Mouse (Mus musculus) heart, embryonic 14.5 days (tissue): ENCODE data around the gene Ptprq. TPM values are rescaled to one million over a fixed set of nuclear protein-coding genes. Genes with fewer than 3 reads are reported as not detected.

Experiments used
- ATAC-seq: fragments of 200-750 bp; cut with Nextera tagmentation; 2 replicates; pipeline ENCODE4 v1.8.0; 2017; ENCODE audit warnings: low read depth, moderate TSS enrichment; ENCODE audit not compliant: insufficient number of reproducible peaks, insufficient read depth, low FRiP score
- H3K27ac ChIP-seq, 2 experiments: fragments of 200-500 bp in 1 of 2; fragments of 300-500 bp in 1 of 2; sonication (generic) in 1 of 2; replicated peaks in 1 of 2; 2 replicates each; pipeline ENCODE4 v1.5.1; 2012 to 2014; ENCODE audit warnings: low read depth in 2 of 2, low read length in 2 of 2, control low read depth in 1 of 2, mild to moderate bottlenecking in 1 of 2, mixed read lengths in 1 of 2; ENCODE audit not compliant: control insufficient read depth in 1 of 2, insufficient read depth in 1 of 2
- H3K27me3 ChIP-seq: fragments of 300-500 bp; sonication (generic); 2 replicates; pipeline ENCODE4 v1.6.1; 2014; ENCODE audit warnings: mild to moderate bottlenecking, low read length, control low read depth; ENCODE audit not compliant: control insufficient read depth, insufficient read depth
- H3K36me3 ChIP-seq: fragments of 300-500 bp; sonication (generic); 2 replicates; pipeline ENCODE4 v1.6.1; 2014; ENCODE audit warnings: mild to moderate bottlenecking, control low read depth, low read length, mixed read lengths; ENCODE audit not compliant: control insufficient read depth, insufficient read depth
- H3K4me1 ChIP-seq, 2 experiments: fragments of 200-500 bp in 1 of 2; fragments of 300-500 bp in 1 of 2; sonication (generic) in 1 of 2; 2 replicates each; pipeline ENCODE4 v1.6.1; 2012 to 2014; ENCODE audit warnings: low read length in 2 of 2, control low read depth in 1 of 2, mixed read lengths in 1 of 2; ENCODE audit not compliant: control insufficient read depth in 2 of 2, insufficient read depth in 2 of 2
- H3K4me2 ChIP-seq: fragments of 300-500 bp; sonication (generic); 2 replicates; pipeline ENCODE4 v1.6.1; 2014; ENCODE audit warnings: mild to moderate bottlenecking, low read length
- H3K4me3 ChIP-seq, 2 experiments: fragments of 200-500 bp in 1 of 2; fragments of 300-500 bp in 1 of 2; sonication (generic) in 1 of 2; 2 replicates each; pipeline ENCODE4 v1.5.1; 2012 to 2014; ENCODE audit warnings: low read length in 2 of 2, mild to moderate bottlenecking in 2 of 2, control low read depth in 1 of 2, low read depth in 1 of 2, moderate library complexity in 1 of 2; ENCODE audit not compliant: control insufficient read depth in 1 of 2, insufficient read depth in 1 of 2
- H3K9ac ChIP-seq: fragments of 300-500 bp; sonication (generic); 2 replicates; pipeline ENCODE4 v1.6.1; 2014; ENCODE audit warnings: mild to moderate bottlenecking, low read length
- H3K9me3 ChIP-seq: fragments of 300-500 bp; sonication (generic); 2 replicates; pipeline ENCODE4 v1.6.1; 2016; ENCODE audit warnings: low read length, control low read depth; ENCODE audit not compliant: control insufficient read depth
- WGBS: fragments of 180-500 bp; shearing (Covaris S2); extraction: QIAGEN DNeasy Blood & Tissue Kit; methylation state at CpG from one replicate; pipeline ENCODE4 v1.1.7; 2014; 5-methylcytosine and 5-hydroxymethylcytosine counted together
- polyA plus RNA-seq: library from polyadenylated mRNA; unstranded; fragments of >200 nt; fragmentation: Nextera tagmentation; extraction: Ambion mirVana; gene quantifications from 2 replicates; pipeline ENCODE4 v1.2.1, GENCODE M21; 2014

Ptprq gene
- polyA plus RNA-seq, 1 experiment from 2014 or later: 0.12 TPM

DNA sequence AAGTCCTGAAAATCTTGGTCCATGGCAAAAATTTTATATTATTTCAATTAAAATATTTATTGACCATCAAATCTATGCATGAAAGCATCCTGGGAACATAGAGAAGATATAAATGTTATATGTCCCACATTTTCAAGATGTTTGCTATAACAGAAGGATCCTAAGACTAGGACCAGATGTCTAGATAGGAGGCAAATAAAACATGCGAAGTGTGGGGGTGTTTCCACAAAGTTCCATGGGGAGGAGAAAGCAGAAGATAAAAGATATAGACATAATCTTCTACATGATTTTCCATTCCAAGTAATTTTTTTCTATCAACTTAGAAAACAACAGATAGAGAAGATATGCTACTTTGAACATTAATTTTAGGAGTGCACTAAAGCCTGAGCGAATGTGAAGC, 70.2 kb downstream of the Ptprq start:
- ATAC-seq: no peak
- Histone ChIP-seq H3K4me2 (no peak overlapping the region), H3K4me3 (no peak overlapping the region), H3K4me1 (no peaks in the 10 kb centered on the region), H3K27ac (no peak overlapping the region), H3K36me3 (no peaks in the 10 kb centered on the region), H3K9me3 (no peaks in the 10 kb centered on the region), H3K27me3 (no peaks in the 10 kb centered on the region), H3K9ac (no peak overlapping the region)
- 86% methylated on average over 2 of the region's 2 CpGs for WGBS

DNA sequence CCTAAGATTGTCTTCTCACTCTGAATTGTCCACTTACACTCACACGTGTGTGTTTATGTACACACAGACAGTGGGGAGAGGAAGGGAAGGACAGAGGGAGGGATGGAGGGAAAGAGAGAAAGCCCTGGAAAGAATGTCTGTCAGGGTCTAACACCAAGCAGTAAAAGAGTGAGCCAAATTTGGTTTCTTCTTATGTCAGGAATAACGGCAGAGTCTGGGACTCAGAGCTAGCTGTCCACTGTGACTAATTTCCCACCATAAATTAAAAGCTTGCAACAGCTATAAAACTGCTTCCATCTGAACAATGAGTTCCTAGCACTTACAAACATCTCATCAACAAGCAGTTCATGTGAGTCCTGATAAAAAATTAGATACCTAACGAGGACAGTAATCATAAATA, 91.7 kb downstream of the Ptprq start:
- no peak overlapping the region for H3K4me2 ChIP-seq
- H3K27me3 ChIP-seq: no peaks in the 10 kb centered on the region
- 60% methylated on average over 3 of the region's 3 CpGs for WGBS
- no peak overlapping the region for H3K4me3 ChIP-seq
- H3K36me3 ChIP-seq: no peaks in the 10 kb centered on the region
- no peak for ATAC-seq
- H3K27ac ChIP-seq: no peak overlapping the region
- no peak overlapping the region for H3K9ac ChIP-seq
- H3K4me1 ChIP-seq: no peaks in the 10 kb centered on the region
- no peaks in the 10 kb centered on the region for H3K9me3 ChIP-seq

DNA sequence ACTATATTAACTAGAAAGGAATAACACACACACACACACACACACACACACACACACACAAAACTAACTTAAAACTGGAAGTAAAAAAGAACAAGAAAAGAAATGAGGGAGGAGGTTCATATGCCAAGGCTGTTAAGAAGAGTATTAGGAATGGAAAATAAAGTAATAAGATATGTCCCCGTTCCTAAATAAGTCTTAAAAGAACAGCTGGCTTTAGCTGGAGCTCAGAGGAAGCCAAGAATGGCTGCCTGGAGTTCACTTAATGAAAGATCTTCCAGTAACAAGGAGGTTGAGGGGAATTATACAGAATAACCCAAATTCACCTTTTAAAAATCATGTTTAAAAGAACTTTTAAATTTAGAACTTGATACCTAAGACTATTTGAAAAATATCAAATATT, 93.2 kb downstream of the Ptprq start:
- Histone ChIP-seq H3K27me3 (no peaks in the 10 kb centered on the region), H3K4me3 (no peak overlapping the region), H3K27ac (no peak overlapping the region), H3K9me3 (no peaks in the 10 kb centered on the region), H3K4me1 (no peaks in the 10 kb centered on the region), H3K9ac (no peak overlapping the region), H3K36me3 (no peaks in the 10 kb centered on the region), H3K4me2 (no peak overlapping the region)
- ATAC-seq: no peak
- 74% methylated on average over 1 of the region's 1 CpGs for WGBS

DNA sequence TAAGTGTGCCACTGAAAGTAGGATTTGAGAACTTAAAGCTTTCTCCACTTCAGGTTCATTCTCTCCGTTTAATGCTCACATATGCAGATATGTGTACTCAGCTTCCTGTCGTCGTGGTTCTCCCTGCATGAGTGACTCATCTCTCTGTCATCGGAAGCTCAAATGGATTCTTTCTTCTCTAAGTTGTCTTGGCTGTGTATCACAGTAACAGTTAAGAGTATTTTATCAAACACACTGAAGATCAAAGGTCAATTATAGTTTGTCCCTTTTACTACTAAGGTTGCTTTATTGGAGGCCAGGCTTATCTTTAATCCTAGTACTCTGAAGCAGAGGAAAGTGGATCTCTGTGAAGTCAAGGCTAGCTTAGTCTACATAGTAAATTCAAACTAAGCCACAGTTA, 95.6 kb downstream of the Ptprq start:
- Histone ChIP-seq H3K4me3 (no peak overlapping the region), H3K27ac (no peak overlapping the region), H3K4me2 (no peak overlapping the region), H3K36me3 (no peaks in the 10 kb centered on the region), H3K9me3 (no peaks in the 10 kb centered on the region), H3K27me3 (no peaks in the 10 kb centered on the region), H3K9ac (no peak overlapping the region), H3K4me1 (no peaks in the 10 kb centered on the region)
- no peak for ATAC-seq
- 53% methylated on average over 4 of the region's 4 CpGs for WGBS

DNA sequence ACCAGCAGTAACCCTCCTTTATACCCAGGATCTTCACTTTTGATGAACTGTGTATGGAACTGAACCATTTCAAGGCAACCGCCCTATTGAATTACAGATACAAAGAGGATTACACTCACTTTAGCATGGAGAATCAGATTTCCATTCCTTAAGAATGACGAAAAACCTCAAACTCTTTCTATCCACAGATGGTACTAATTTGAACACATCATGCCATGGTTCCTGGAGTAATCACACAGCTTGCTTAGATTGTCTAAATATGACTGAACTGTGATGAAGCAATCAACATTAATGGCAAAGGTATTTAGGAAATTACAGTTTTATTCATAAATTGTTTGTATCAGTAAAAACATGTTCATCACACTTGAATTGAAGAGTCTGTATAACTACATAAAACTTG, 104.4 kb downstream of the Ptprq start:
- H3K4me3 ChIP-seq: no peak overlapping the region
- ATAC-seq: no peak
- H3K4me1 ChIP-seq: no peaks in the 10 kb centered on the region
- no peak overlapping the region for H3K4me2 ChIP-seq
- no peaks in the 10 kb centered on the region for H3K36me3 ChIP-seq
- no peaks in the 10 kb centered on the region for H3K9me3 ChIP-seq
- no peak overlapping the region for H3K9ac ChIP-seq
- no peak overlapping the region for H3K27ac ChIP-seq
- no peaks in the 10 kb centered on the region for H3K27me3 ChIP-seq
- 92% methylated on average over 2 of the region's 2 CpGs for WGBS

DNA sequence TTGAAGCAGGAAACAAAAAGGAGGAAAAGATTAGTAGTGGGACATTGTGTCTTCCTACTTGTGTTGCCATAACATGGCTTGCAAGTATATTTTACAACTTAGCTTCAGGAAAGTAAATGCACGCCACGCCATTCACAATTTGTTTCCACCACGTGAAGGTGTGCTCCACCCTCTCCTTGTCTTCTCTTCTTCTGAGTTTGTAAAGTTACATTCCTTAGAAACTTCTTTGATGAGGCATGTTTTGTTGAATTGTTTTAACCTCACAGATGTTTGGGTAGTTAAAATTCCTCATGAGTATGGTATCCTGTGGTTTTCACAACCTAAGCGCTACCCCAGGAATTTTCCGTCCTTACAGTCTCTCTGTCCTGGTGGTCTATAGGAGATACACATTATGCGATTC, 118.5 kb downstream of the Ptprq start:
- 88% methylated on average over 6 of the region's 6 CpGs for WGBS
- Histone ChIP-seq H3K9ac (no peak overlapping the region), H3K27me3 (no peaks in the 10 kb centered on the region), H3K4me2 (no peak overlapping the region), H3K27ac (no peak overlapping the region), H3K36me3 (no peaks in the 10 kb centered on the region), H3K9me3 (no peaks in the 10 kb centered on the region), H3K4me3 (no peak overlapping the region), H3K4me1 (no peaks in the 10 kb centered on the region)
- ATAC-seq: no peak

DNA sequence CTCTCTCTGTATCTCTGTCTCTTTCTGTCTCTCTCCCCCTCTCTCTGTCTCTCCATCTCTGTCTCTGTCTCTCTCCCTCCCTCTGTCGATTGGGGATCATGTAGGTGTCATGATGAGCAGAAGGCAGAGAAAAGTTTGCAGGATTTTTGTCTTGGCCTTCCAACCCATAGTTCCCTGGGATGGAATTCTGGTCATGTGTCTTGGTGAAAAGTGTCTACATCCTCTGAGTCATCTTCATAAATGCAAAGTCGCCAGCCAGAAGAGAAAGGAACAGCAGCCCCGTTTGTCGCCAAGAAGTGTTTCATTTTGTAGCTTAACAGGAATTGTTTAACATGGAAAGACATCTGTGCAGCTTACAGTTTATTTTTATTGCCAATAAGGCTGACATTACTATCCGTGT, 136.5 kb downstream of the Ptprq start:
- 76% methylated on average over 5 of the region's 5 CpGs for WGBS
- no peaks in the 10 kb centered on the region for H3K4me1 ChIP-seq
- H3K9me3 ChIP-seq: no peaks in the 10 kb centered on the region
- ATAC-seq: no peak
- H3K27me3 ChIP-seq: no peaks in the 10 kb centered on the region
- H3K9ac ChIP-seq: no peak overlapping the region
- H3K27ac ChIP-seq: no peak overlapping the region
- no peak overlapping the region for H3K4me2 ChIP-seq
- no peak overlapping the region for H3K4me3 ChIP-seq
- H3K36me3 ChIP-seq: no peaks in the 10 kb centered on the region

DNA sequence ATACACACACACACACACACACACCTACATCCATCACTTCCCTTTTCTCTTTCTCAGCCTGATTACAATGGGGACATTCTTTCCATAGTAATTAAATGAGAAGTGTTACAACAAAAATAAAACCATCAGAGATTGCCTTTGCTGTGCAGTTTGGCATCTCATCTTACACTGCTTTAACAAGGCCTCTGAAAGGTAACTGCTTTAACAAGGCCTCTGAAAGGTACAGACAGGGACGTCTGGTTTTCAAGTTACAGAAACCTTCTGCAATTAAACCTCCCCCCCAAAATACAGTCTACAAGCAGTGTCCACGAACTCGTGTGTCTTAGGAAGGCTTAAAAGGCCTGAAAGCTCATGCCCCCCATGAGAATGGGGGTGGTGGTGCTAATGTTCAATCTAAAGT, 150.8 kb downstream of the Ptprq start:
- no peaks in the 10 kb centered on the region for H3K4me1 ChIP-seq
- H3K36me3 ChIP-seq: no peaks in the 10 kb centered on the region
- no peak overlapping the region for H3K27ac ChIP-seq
- H3K27me3 ChIP-seq: no peaks in the 10 kb centered on the region
- H3K9ac ChIP-seq: no peak overlapping the region
- H3K4me2 ChIP-seq: no peak overlapping the region
- no peaks in the 10 kb centered on the region for H3K9me3 ChIP-seq
- ATAC-seq: no peak
- no peak overlapping the region for H3K4me3 ChIP-seq
- WGBS: 69% methylated on average over 3 of the region's 3 CpGs
